25 mouse cellular contexts compared by ENCODE assay signal in genomic region chr15:102955007-102955382, GRCm38 (mm10). TPM values are rescaled to one million over a fixed set of nuclear protein-coding genes. Genes with fewer than 3 reads are reported as not detected.
DNase-seq lines count a peak whose midpoint lies in the region; ATAC-seq and TF ChIP-seq lines count a peak whose summit lies in the region.
"Had no signal": no experiment of that assay in that cellular context is flagged by ENCODE, and none has a peak within 500 bp of the region (broad histone marks: within the 10 kb centered on the region; RNA-seq: fewer than 3 reads in every experiment).

No protein-coding gene starts in this region.

- H3K27me3 ChIP-seq in kidney, embryonic 16.5 days (ENCODE audit: insufficient read depth, low read length), result peaks cover 59% of the 10 kb centered on the region
- peaks cover 100% of the 10 kb centered on the region for H3K27me3 ChIP-seq in limb, embryonic 10.5 days (ENCODE audit: low read depth, poor library complexity, severe bottlenecking)
- H3K27me3 ChIP-seq in neural tube, embryonic 14.5 days (ENCODE audit: control insufficient read depth, insufficient read depth, low read length), result peaks cover 33% of the 10 kb centered on the region
- H3K27me3 ChIP-seq in hindbrain, embryonic 12.5 days, result peaks cover 99% of the 10 kb centered on the region

- peak overlapping the region; percentile 83 for H3K4me2 ChIP-seq in kidney, embryonic 16.5 days (replicated peaks; ENCODE audit: low read depth, low read length)
- H3K4me2 ChIP-seq in neural tube, embryonic 14.5 days (ENCODE audit: low read depth, low read length), result peak overlapping the region; percentile 46; the same call in 1 of the 2 replicates
- H3K4me2 ChIP-seq in hindbrain, embryonic 12.5 days (replicated peaks), result no peak overlapping the region
- H3K4me2 ChIP-seq: heart, embryonic 12.5 days; liver, embryonic 13.5 days had no signal

- no peak for TF ChIP-seq CTCF in gastrocnemius, adult 2 months (IDR thresholded peaks at IDR 0.05)

- DNase-seq in gastrocnemius, adult 2 months, result peak; percentile 81
- DNase-seq in gastrocnemius, adult 18-20 months (ENCODE audit: low spot score), result no peak
- no peak for DNase-seq in kidney, adult 8-10 months
- no peak for DNase-seq in limb, embryonic 10.5 days (ENCODE audit: low spot score)
- DNase-seq in left cerebral cortex, postnatal 10 days (ENCODE audit: extremely low spot score in 1 of 2, low spot score in 2 of 2), result no peak
- DNase-seq: adrenal gland, postnatal 10 days; cerebellum, adult 2 months; embryo, embryonic 11 days; heart, postnatal 4 days; liver, embryonic 13.5 days; lung, postnatal 10 days; right cerebral cortex, postnatal 14 days; thymus, postnatal 4 days had no signal

- peak overlapping the region; percentile 87 for H3K4me3 ChIP-seq in gastrocnemius, adult 2 months
- peak overlapping the region; percentile 62 for H3K4me3 ChIP-seq in kidney, embryonic 16.5 days (ENCODE audit: low read length)
- H3K4me3 ChIP-seq in limb, embryonic 10.5 days, result peak overlapping the region; percentile 57
- H3K4me3 ChIP-seq in neural tube, embryonic 14.5 days (ENCODE audit: low read depth, low read length), result peak overlapping the region; percentile 35
- H3K4me3 ChIP-seq in hindbrain, embryonic 12.5 days, result no peak overlapping the region
- H3K4me3 ChIP-seq: erythroblast, embryonic 14.5 days; heart, embryonic 12.5 days; layer of hippocampus, adult 2 months; left cerebral cortex, adult 2 months; liver, embryonic 13.5 days; megakaryocyte, embryonic 14.5 days had no signal

- under 1% methylated on average over 28 of the region's 28 CpGs for WGBS in kidney, embryonic 16.5 days
- WGBS in limb, embryonic 10.5 days, result under 1% methylated on average over 28 of the region's 28 CpGs
- WGBS in neural tube, embryonic 14.5 days, result 0% methylated on average over 27 of the region's 28 CpGs
- WGBS in hindbrain, embryonic 12.5 days, result under 1% methylated on average over 28 of the region's 28 CpGs

- peaks cover 35% of the 10 kb centered on the region for H3K4me1 ChIP-seq in kidney, embryonic 16.5 days (ENCODE audit: insufficient read depth, low read length)
- peaks cover 60% of the 10 kb centered on the region for H3K4me1 ChIP-seq in limb, embryonic 10.5 days
- H3K4me1 ChIP-seq in neural tube, embryonic 14.5 days (ENCODE audit: control insufficient read depth, insufficient read depth, low read length), result no peaks in the 10 kb centered on the region
- H3K4me1 ChIP-seq in hindbrain, embryonic 12.5 days, result no peaks in the 10 kb centered on the region
- H3K4me1 ChIP-seq: liver, embryonic 13.5 days had no signal

- peak overlapping the region; percentile 88 for H3K9ac ChIP-seq in kidney, embryonic 16.5 days (replicated peaks; ENCODE audit: low read length)
- peak overlapping the region; percentile 69 for H3K9ac ChIP-seq in neural tube, embryonic 14.5 days (replicated peaks; ENCODE audit: low read depth, low read length)
- H3K9ac ChIP-seq in hindbrain, embryonic 12.5 days, result no peak overlapping the region
- H3K9ac ChIP-seq: heart, embryonic 12.5 days; liver, embryonic 13.5 days had no signal

- intact Hi-C loops in gastrocnemius, adult 2 months (cut with DNase I), result no loop called here
- intact Hi-C loops in left cerebral cortex, postnatal 10 days (cut with DNase I), result no loop called here

- no peaks in the 10 kb centered on the region for H3K36me3 ChIP-seq in kidney, embryonic 16.5 days (ENCODE audit: insufficient read depth, low read length)
- no peaks in the 10 kb centered on the region for H3K36me3 ChIP-seq in limb, embryonic 10.5 days
- H3K36me3 ChIP-seq in neural tube, embryonic 14.5 days (ENCODE audit: control insufficient read depth, insufficient read depth, low read length), result no peaks in the 10 kb centered on the region
- H3K36me3 ChIP-seq in hindbrain, embryonic 12.5 days, result no peaks in the 10 kb centered on the region
- H3K36me3 ChIP-seq: G1E; heart, embryonic 12.5 days; liver, embryonic 13.5 days had no signal

- H3K9me3 ChIP-seq in kidney, embryonic 16.5 days (ENCODE audit: low read length), result no peaks in the 10 kb centered on the region
- H3K9me3 ChIP-seq in limb, embryonic 10.5 days (replicated peaks), result no peaks in the 10 kb centered on the region
- no peaks in the 10 kb centered on the region for H3K9me3 ChIP-seq in neural tube, embryonic 14.5 days (ENCODE audit: control insufficient read depth, low read length)
- H3K9me3 ChIP-seq in hindbrain, embryonic 12.5 days (replicated peaks), result no peaks in the 10 kb centered on the region
- H3K9me3 ChIP-seq: G1E; heart, embryonic 12.5 days; liver, embryonic 13.5 days; megakaryocyte, embryonic 14.5 days had no signal

- peak; percentile 20; the same call in 1 of the 2 replicates for ATAC-seq in kidney, embryonic 16.5 days (ENCODE audit: low FRiP score, low TSS enrichment)
- ATAC-seq in neural tube, embryonic 14.5 days (ENCODE audit: low read depth), result no peak; the same call in 1 of the 2 replicates
- no peak for ATAC-seq in hindbrain, embryonic 12.5 days (ENCODE audit: low FRiP score)
- ATAC-seq: forebrain, embryonic 16.5 days had no signal

- H3K27ac ChIP-seq in gastrocnemius, adult 2 months, result peak overlapping the region; percentile 96
- peak overlapping the region; percentile 91 for H3K27ac ChIP-seq in kidney, embryonic 16.5 days (ENCODE audit: low read length)
- peak overlapping the region; percentile 93 for H3K27ac ChIP-seq in limb, embryonic 10.5 days
- H3K27ac ChIP-seq in neural tube, embryonic 14.5 days (ENCODE audit: low read depth, low read length), result peak overlapping the region; percentile 84
- no peak overlapping the region for H3K27ac ChIP-seq in hindbrain, embryonic 12.5 days
- H3K27ac ChIP-seq: layer of hippocampus, adult 2 months; left cerebral cortex, adult 2 months; liver, embryonic 13.5 days had no signal

RNA-seq across cellular contexts. Expression of gene Hoxc11, which starts 0.8 kb away (rescaled TPM):
- total RNA-seq in gastrocnemius, adult 2 months (2021), result 10 to 100 TPM in 1 of 2 experiments, 1 to 10 TPM in 1; 6.9 to 11.7 TPM
- 1 to 10 TPM; 6.7 to 8.3 TPM for total RNA-seq in gastrocnemius, adult 18-20 months (2021)
- polyA plus RNA-seq in kidney, embryonic 16.5 days (2015; fragmentation: Nextera tagmentation; extraction: Ambion mirVana), result 1.2 and 1.6 TPM in 2 replicates
- polyA plus RNA-seq in limb, embryonic 10.5 days (2016; fragmentation: Nextera tagmentation; extraction: Ambion mirVana), result 2.4 and 4.7 TPM in 2 replicates
- polyA plus RNA-seq in neural tube, embryonic 14.5 days (2014; fragmentation: Nextera tagmentation; extraction: Ambion mirVana), result not detected in 2 replicates
- not detected in 2 replicates for polyA plus RNA-seq in hindbrain, embryonic 12.5 days (2016; fragmentation: Nextera tagmentation; extraction: Ambion mirVana)
- not detected for total RNA-seq in left cerebral cortex, postnatal 10 days (2021)
- total RNA-seq: heart, postnatal 4 days; layer of hippocampus, adult 2 months; left cerebral cortex, adult 2 months; monocyte, adult 5-6 weeks had no signal
- polyA plus RNA-seq: cerebellum, adult 2 months; erythroblast, embryonic 14.5 days; forebrain, embryonic 16.5 days; G1E; heart, embryonic 12.5 days; liver, embryonic 13.5 days had no signal

RNA-seq across cellular contexts. Expression of gene Hoxc10, which starts 11.6 kb away (rescaled TPM):
- total RNA-seq in gastrocnemius, adult 2 months (2021), result 10 to 100 TPM; 72.4 to 84.8 TPM
- 10 to 100 TPM; 78.5 to 88.0 TPM for total RNA-seq in gastrocnemius, adult 18-20 months (2021)
- polyA plus RNA-seq in kidney, embryonic 16.5 days (2015; fragmentation: Nextera tagmentation; extraction: Ambion mirVana), result 49.0 and 54.0 TPM in 2 replicates
- 21.4 and 51.4 TPM in 2 replicates for polyA plus RNA-seq in limb, embryonic 10.5 days (2016; fragmentation: Nextera tagmentation; extraction: Ambion mirVana)
- polyA plus RNA-seq in neural tube, embryonic 14.5 days (2014; fragmentation: Nextera tagmentation; extraction: Ambion mirVana), result 46.1 and 94.7 TPM in 2 replicates
- not detected in 2 replicates for polyA plus RNA-seq in hindbrain, embryonic 12.5 days (2016; fragmentation: Nextera tagmentation; extraction: Ambion mirVana)
- total RNA-seq in left cerebral cortex, postnatal 10 days (2021), result not detected
- total RNA-seq: heart, postnatal 4 days; layer of hippocampus, adult 2 months; left cerebral cortex, adult 2 months; monocyte, adult 5-6 weeks had no signal
- polyA plus RNA-seq: cerebellum, adult 2 months; erythroblast, embryonic 14.5 days; forebrain, embryonic 16.5 days; heart, embryonic 12.5 days; liver, embryonic 13.5 days had no signal

RNA-seq across cellular contexts. Expression of gene Hoxc5, which starts 12.2 kb away (rescaled TPM):
- 1 to 10 TPM; 2.7 to 2.9 TPM for total RNA-seq in gastrocnemius, adult 2 months (2021)
- 1 to 10 TPM; 1.5 to 2.1 TPM for total RNA-seq in gastrocnemius, adult 18-20 months (2021)
- 4.3 and 5.9 TPM in 2 replicates for polyA plus RNA-seq in kidney, embryonic 16.5 days (2015; fragmentation: Nextera tagmentation; extraction: Ambion mirVana)
- polyA plus RNA-seq in limb, embryonic 10.5 days (2016; fragmentation: Nextera tagmentation; extraction: Ambion mirVana), result 10.6 and 12.7 TPM in 2 replicates
- 3.6 and 10.2 TPM in 2 replicates for polyA plus RNA-seq in neural tube, embryonic 14.5 days (2014; fragmentation: Nextera tagmentation; extraction: Ambion mirVana)
- 20.2 and 37.0 TPM in 2 replicates for polyA plus RNA-seq in hindbrain, embryonic 12.5 days (2016; fragmentation: Nextera tagmentation; extraction: Ambion mirVana)
- not detected for total RNA-seq in left cerebral cortex, postnatal 10 days (2021)
- total RNA-seq: heart, postnatal 4 days; layer of hippocampus, adult 2 months; left cerebral cortex, adult 2 months; monocyte, adult 5-6 weeks had no signal
- polyA plus RNA-seq: erythroblast, embryonic 14.5 days; forebrain, embryonic 16.5 days had no signal

RNA-seq across cellular contexts. Expression of gene Hoxc12, which starts 18.4 kb away (rescaled TPM):
- not detected for total RNA-seq in gastrocnemius, adult 2 months (2021)
- total RNA-seq in gastrocnemius, adult 18-20 months (2021), result not detected
- not detected in 2 replicates for polyA plus RNA-seq in kidney, embryonic 16.5 days (2015; fragmentation: Nextera tagmentation; extraction: Ambion mirVana)
- 0.36 TPM in 1 of 2 replicates, not detected in the other for polyA plus RNA-seq in limb, embryonic 10.5 days (2016; fragmentation: Nextera tagmentation; extraction: Ambion mirVana)
- not detected in 2 replicates for polyA plus RNA-seq in neural tube, embryonic 14.5 days (2014; fragmentation: Nextera tagmentation; extraction: Ambion mirVana)
- not detected in 2 replicates for polyA plus RNA-seq in hindbrain, embryonic 12.5 days (2016; fragmentation: Nextera tagmentation; extraction: Ambion mirVana)
- total RNA-seq in left cerebral cortex, postnatal 10 days (2021), result not detected
- total RNA-seq: adrenal gland, postnatal 10 days; G1E; gastrocnemius, postnatal 4 days; heart, postnatal 4 days; layer of hippocampus, adult 2 months; left cerebral cortex, adult 2 months; monocyte, adult 5-6 weeks had no signal
- polyA plus RNA-seq: cerebellum, adult 2 months; erythroblast, embryonic 14.5 days; forebrain, embryonic 16.5 days; G1E; heart, embryonic 12.5 days; liver, embryonic 13.5 days had no signal

RNA-seq across cellular contexts. Expression of gene Hoxc9, which starts 21.2 kb away (rescaled TPM):
- 1 to 10 TPM; 6.7 to 8.3 TPM for total RNA-seq in gastrocnemius, adult 2 months (2021)
- total RNA-seq in gastrocnemius, adult 18-20 months (2021), result 1 to 10 TPM; 6.8 to 7.4 TPM
- 7.4 and 9.2 TPM in 2 replicates for polyA plus RNA-seq in kidney, embryonic 16.5 days (2015; fragmentation: Nextera tagmentation; extraction: Ambion mirVana)
- polyA plus RNA-seq in limb, embryonic 10.5 days (2016; fragmentation: Nextera tagmentation; extraction: Ambion mirVana), result 4.4 and 6.9 TPM in 2 replicates
- 46.9 and 49.8 TPM in 2 replicates for polyA plus RNA-seq in neural tube, embryonic 14.5 days (2014; fragmentation: Nextera tagmentation; extraction: Ambion mirVana)
- not detected in 2 replicates for polyA plus RNA-seq in hindbrain, embryonic 12.5 days (2016; fragmentation: Nextera tagmentation; extraction: Ambion mirVana)
- total RNA-seq in left cerebral cortex, postnatal 10 days (2021), result not detected
- total RNA-seq: heart, postnatal 4 days; layer of hippocampus, adult 2 months; left cerebral cortex, adult 2 months; monocyte, adult 5-6 weeks had no signal
- polyA plus RNA-seq: cerebellum, adult 2 months; erythroblast, embryonic 14.5 days; forebrain, embryonic 16.5 days; heart, embryonic 12.5 days; liver, embryonic 13.5 days had no signal

Comparison
In these comparisons a context has a peak if more than half of its experiments do, and no peak if none do; other contexts are left out.
1. RNA of gene Hoxc10, which starts 11.6 kb away (polyA plus RNA-seq): 46.1 to 94.7 TPM in neural tube, embryonic 14.5 days, 21.4 to 51.4 TPM in limb, embryonic 10.5 days and 49.0 to 54.0 TPM in kidney, embryonic 16.5 days; not detected in hindbrain, embryonic 12.5 days; every median in the first group is over 10 times any median in the second.